Mouse (Mus musculus) liver, adult 2 months (tissue): Measurements from ENCODE around the gene Xlr4a.

Source experiments
- CTCF ChIP-seq: fragments of 200-500 bp; IDR thresholded peaks from 2 replicates; pipeline ENCODE4 v1.5.1; 2011; ENCODE audit warnings: low read depth, low read length, control low read depth
- POLR2A ChIP-seq: fragments of 200-500 bp; IDR thresholded peaks from 2 replicates; pipeline ENCODE4 v1.6.1; 2011; ENCODE audit warnings: low read length, control low read depth; ENCODE audit not compliant: insufficient read depth; ENCODE audit errors: extremely low read depth

- TF ChIP-seq CTCF = no peak
- TF ChIP-seq POLR2A = no peak
These were observed 17.9 kb downstream of the Xlr4a start, which contains the start of gene Pnma3 for GRCm38 (mm10) chrX:73064415-73064793.
